Mouse (Mus musculus) embryonic facial prominence, embryonic 11.5 days (tissue): ENCODE measurements at regions not wholly inside any gene's neighbourhood (a gene's known extent, or its start where the extent isn't known, plus 50 kb on each side); places are given as distances from the start of the nearest gene placed in this dataset.

Source experiments
- ATAC-seq: fragments of 200-750 bp; cut with Nextera tagmentation; replicated peaks from 2 replicates; pipeline ENCODE4 v1.8.0; 2017; ENCODE audit warnings: low read depth; ENCODE audit not compliant: insufficient number of reproducible peaks, low FRiP score, low TSS enrichment
- DNase-seq: peaks from one replicate; pipeline ENCODE4 v3.0.0-alpha.2; 2015; ENCODE audit warnings: low spot score
- H3K27ac ChIP-seq: fragments of 300-500 bp; sonication (generic); replicated peaks from 2 replicates; pipeline ENCODE4 v1.5.1; 2014; ENCODE audit warnings: mild to moderate bottlenecking, low read depth, low read length, control low read depth
- H3K27me3 ChIP-seq: fragments of 300-500 bp; sonication (generic); 2 replicates; pipeline ENCODE4 v1.6.1; 2014; ENCODE audit warnings: mild to moderate bottlenecking, low read length, moderate library complexity, mixed read lengths; ENCODE audit not compliant: control insufficient read depth, insufficient read depth
- H3K36me3 ChIP-seq: fragments of 300-500 bp; sonication (generic); replicated peaks from 2 replicates; pipeline ENCODE4 v1.6.1; 2014; ENCODE audit warnings: low read depth, mild to moderate bottlenecking, low read length, moderate library complexity, mixed read lengths; ENCODE audit not compliant: control insufficient read depth, insufficient read depth
- H3K4me1 ChIP-seq: fragments of 300-500 bp; sonication (generic); 2 replicates; pipeline ENCODE4 v1.6.1; 2014; ENCODE audit warnings: low read length, mixed read lengths; ENCODE audit not compliant: control insufficient read depth, insufficient read depth
- H3K4me2 ChIP-seq: fragments of 300-500 bp; sonication (generic); 2 replicates; pipeline ENCODE4 v1.6.1; 2014; ENCODE audit warnings: low read depth, mild to moderate bottlenecking, control low read depth, low read length, moderate library complexity
- H3K4me3 ChIP-seq: fragments of 300-500 bp; sonication (generic); 2 replicates; pipeline ENCODE4 v1.5.1; 2014; ENCODE audit warnings: low read depth, low read length, control low read depth
- H3K9ac ChIP-seq: fragments of 300-500 bp; sonication (generic); replicated peaks from 2 replicates; pipeline ENCODE4 v1.6.1; 2014; ENCODE audit warnings: mild to moderate bottlenecking, control low read depth, low read length
- H3K9me3 ChIP-seq: fragments of 300-500 bp; sonication (generic); replicated peaks from 2 replicates; pipeline ENCODE4 v1.6.1; 2016; ENCODE audit warnings: mild to moderate bottlenecking, low read length, inconsistent platforms, mixed read lengths; ENCODE audit not compliant: control insufficient read depth
- WGBS: fragments of 180-500 bp; shearing (Covaris S2); extraction: QIAGEN DNeasy Blood & Tissue Kit; methylation state at CpG from one replicate; pipeline ENCODE4 v1.1.7; 2014; 5-methylcytosine and 5-hydroxymethylcytosine counted together

DNA sequence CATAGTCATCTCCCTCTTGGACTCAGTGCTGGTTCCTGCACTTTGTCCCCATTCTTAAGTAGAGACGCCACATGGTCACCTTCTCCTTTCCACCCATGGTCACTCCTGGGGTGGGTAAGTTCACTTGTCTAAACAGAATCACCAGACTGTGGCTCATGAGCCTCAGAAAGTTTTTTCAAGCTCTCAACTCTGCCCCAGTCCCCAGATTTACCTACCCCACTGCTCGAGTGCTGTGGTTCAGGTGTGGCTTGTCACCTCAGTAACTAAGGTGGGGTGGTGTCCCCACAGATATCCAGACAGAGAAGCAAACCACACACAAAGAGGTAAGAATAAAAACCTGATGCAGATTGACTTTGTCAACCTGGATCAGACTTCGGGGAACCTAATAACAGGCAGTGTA lies 87.6 kb downstream of the Rpl10-ps3 start:
- WGBS, result 75% methylated on average over 3 of the region's 3 CpGs
- Histone ChIP-seq H3K4me2 (no peak overlapping the region), H3K9me3 (no peaks in the 10 kb centered on the region), H3K4me1 (no peaks in the 10 kb centered on the region), H3K36me3 (no peaks in the 10 kb centered on the region), H3K4me3 (no peak overlapping the region), H3K9ac (no peak overlapping the region), H3K27ac (no peak overlapping the region), H3K27me3 (no peaks in the 10 kb centered on the region)
- ATAC-seq (no peak), DNase-seq (no peak)

DNA sequence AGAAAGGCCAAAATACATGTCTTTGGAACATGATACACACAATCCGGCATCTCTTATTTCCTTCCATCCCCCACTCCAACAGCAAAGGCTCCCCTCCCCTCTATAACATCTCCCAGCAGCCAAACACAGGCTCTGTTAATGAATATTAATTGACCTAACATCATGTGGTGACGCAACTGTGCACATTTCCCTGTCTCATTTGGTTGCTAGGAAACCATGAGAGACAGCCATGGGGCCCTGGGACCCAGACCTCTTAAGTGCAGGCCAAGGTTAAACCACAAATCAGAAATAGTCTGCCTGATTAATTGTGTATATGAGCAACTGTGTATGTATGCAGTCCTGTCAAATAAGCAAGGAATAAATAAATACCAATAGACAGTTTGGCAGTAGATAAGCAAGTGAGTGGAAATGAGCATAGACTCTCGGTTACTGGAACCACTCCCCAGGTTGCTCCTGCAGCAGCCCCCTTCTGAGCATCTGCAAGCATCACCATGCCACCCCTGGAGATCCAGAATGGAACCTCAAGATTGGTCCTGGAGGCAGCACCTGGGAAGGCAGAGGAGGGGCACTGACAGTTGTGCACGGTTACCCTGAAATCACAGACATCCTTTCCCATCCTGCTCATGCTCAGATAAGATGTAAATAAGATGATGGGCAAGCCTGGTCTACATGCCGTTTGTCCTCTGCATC lies 99.6 kb downstream of the Rpl10-ps3 start:
- H3K4me2 ChIP-seq, result no peak overlapping the region
- H3K4me3 ChIP-seq, result no peak overlapping the region
- H3K4me1 ChIP-seq, result no peaks in the 10 kb centered on the region
- H3K27ac ChIP-seq, result no peak overlapping the region
- H3K27me3 ChIP-seq, result no peaks in the 10 kb centered on the region
- DNase-seq (peak; percentile 46), ATAC-seq (no peak; the same call in 1 of the 2 replicates)
- no peak overlapping the region for H3K9ac ChIP-seq
- H3K9me3 ChIP-seq, result no peaks in the 10 kb centered on the region
- no peaks in the 10 kb centered on the region for H3K36me3 ChIP-seq
- 63% methylated on average over 5 of the region's 5 CpGs for WGBS

DNA sequence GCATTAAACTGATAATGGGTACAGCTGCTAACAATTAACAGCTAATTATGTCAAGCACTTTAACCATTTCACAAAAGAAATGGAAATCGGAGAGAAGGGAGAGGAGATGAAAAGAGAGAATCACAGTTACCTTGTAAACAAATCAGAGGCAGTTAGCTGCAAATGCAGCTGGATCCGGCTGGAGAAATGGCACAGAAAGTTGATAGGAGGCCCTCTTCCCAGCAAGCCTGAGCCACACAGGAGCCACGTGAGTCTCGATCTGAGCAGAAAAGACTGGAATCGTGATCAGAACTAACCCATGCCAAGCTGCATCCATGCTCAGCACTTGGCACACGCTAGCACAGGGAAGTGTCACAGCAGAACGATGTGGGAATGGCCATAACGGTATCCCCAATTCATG lies 103.8 kb downstream of the Rpl10-ps3 start:
- no peak overlapping the region for H3K9ac ChIP-seq
- no peaks in the 10 kb centered on the region for H3K9me3 ChIP-seq
- 41% methylated on average over 8 of the region's 8 CpGs for whole genome bisulfite sequencing
- no peak overlapping the region for H3K27ac ChIP-seq
- H3K4me1 ChIP-seq, result no peaks in the 10 kb centered on the region
- peak; percentile 27 for DNase-seq
- H3K4me2 ChIP-seq, result no peak overlapping the region
- H3K36me3 ChIP-seq, result no peaks in the 10 kb centered on the region
- H3K4me3 ChIP-seq, result no peak overlapping the region
- no peaks in the 10 kb centered on the region for H3K27me3 ChIP-seq
- no peak for ATAC-seq

DNA sequence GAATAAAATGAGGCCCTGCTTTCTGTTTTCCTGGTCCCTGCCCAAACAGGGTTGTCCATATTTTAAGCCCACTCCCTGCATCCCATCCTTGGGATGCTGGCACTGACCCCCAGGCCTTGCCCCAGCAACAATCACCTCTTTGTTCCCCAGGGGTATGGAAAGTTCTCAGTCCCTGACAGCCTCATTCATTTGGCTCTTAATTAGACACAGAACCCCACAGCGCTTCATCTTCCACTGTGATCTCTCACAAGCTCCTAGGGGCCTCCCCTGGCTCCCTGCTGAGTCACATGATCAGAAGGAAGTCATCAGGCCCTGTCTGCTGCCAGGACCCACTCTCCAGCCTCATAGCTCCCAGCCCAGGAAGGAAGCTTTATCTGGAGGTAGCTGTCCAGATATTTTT lies 108.9 kb downstream of the Rpl10-ps3 start:
- H3K27ac ChIP-seq, result no peak overlapping the region
- no peak overlapping the region for H3K9ac ChIP-seq

DNA sequence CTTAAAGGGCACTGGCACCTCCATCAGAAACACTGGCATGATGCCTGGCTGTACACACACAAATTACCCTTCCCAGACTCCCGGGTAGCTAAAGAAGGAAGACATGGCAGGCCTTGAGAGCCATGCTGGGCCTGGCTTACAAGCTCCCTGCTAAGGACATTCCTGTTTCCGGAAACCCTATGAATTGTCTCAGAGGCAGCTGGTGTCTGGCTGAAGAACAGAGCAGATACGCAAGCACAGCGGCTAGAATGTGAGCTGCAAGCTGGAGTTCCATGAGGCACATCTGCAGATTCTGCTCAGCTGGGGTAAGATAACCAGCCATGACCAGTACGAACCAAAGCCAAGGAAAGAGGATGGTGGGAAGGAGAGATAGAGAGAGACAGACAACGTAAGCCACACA lies 110.1 kb downstream of the Rpl10-ps3 start:
- WGBS, result 90% methylated on average over 6 of the region's 6 CpGs
- no peak overlapping the region for H3K9ac ChIP-seq
- no peak overlapping the region for H3K4me2 ChIP-seq

More for the DNA sequence above, 108.9 kb downstream of the Rpl10-ps3 start:
- Histone ChIP-seq H3K4me2 (no peak overlapping the region), H3K4me3 (no peak overlapping the region), H3K27me3 (no peaks in the 10 kb centered on the region), H3K9me3 (no peaks in the 10 kb centered on the region), H3K4me1 (no peaks in the 10 kb centered on the region), H3K36me3 (no peaks in the 10 kb centered on the region)
- 31% methylated on average over 1 of the region's 1 CpGs for WGBS
- no peak for ATAC-seq
- peak; percentile 49 for DNase-seq

DNA sequence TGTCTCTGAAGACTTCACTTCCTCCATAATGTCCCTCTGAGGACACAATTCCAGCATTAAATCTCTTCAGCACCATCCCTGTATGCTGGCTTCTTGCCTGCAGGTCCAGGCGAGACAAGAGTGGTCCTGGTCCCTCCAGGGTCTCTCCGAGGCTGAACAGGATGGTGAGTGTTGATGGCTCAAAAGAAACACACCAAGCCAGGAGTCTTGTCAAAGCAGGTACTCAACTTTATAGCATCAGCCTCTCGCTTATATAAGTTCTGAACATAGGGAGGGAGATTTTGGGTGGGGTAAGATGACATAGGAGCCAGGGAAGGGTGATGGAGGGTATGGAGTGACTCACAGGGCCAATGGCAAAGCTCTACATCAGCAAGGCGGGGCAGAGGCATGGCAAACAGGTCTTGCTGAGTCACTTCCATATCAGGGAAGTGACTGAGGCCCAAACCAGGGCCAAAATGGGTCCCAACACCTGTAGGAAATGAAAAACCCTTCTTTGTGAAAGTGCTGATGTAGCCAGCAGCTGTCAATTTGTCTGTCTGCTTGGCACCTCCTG lies 111.7 kb downstream of the Rpl10-ps3 start:
- Histone ChIP-seq H3K27ac (no peak overlapping the region), H3K9me3 (no peaks in the 10 kb centered on the region), H3K4me2 (no peak overlapping the region), H3K4me3 (no peak overlapping the region), H3K27me3 (no peaks in the 10 kb centered on the region), H3K4me1 (no peaks in the 10 kb centered on the region), H3K36me3 (no peaks in the 10 kb centered on the region), H3K9ac (no peak overlapping the region)
- WGBS, result 86% methylated on average over 4 of the region's 4 CpGs
- ATAC-seq (no peak), DNase-seq (no peak)

More for the DNA sequence above, 110.1 kb downstream of the Rpl10-ps3 start:
- Histone ChIP-seq H3K4me3 (no peak overlapping the region), H3K27me3 (no peaks in the 10 kb centered on the region), H3K36me3 (no peaks in the 10 kb centered on the region), H3K27ac (no peak overlapping the region), H3K4me1 (no peaks in the 10 kb centered on the region), H3K9me3 (no peaks in the 10 kb centered on the region)
- DNase-seq, result no peak
- no peak for ATAC-seq

DNA sequence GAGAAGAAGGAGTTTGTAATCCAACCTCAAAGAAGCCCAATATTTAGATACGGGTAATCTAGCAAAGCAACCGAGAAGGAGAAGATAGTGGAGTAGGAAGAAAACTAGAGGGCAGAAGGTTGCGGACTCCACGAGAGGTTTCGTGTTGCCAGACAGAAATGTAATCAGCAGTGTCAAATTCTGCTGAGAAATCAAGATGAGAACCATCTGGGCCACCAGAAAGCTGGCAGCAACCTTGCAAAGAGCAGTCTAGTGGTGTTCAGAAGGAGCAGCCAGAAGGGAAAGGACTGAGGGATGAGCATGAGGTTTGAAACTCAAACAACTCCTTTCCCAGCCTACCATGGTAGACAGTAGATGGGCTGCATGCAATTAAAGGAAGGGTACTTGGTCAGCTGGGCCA lies 134.3 kb downstream of the Rpl10-ps3 start:
- H3K9ac ChIP-seq, result no peak overlapping the region
- 48% methylated on average over 5 of the region's 5 CpGs for WGBS

DNA sequence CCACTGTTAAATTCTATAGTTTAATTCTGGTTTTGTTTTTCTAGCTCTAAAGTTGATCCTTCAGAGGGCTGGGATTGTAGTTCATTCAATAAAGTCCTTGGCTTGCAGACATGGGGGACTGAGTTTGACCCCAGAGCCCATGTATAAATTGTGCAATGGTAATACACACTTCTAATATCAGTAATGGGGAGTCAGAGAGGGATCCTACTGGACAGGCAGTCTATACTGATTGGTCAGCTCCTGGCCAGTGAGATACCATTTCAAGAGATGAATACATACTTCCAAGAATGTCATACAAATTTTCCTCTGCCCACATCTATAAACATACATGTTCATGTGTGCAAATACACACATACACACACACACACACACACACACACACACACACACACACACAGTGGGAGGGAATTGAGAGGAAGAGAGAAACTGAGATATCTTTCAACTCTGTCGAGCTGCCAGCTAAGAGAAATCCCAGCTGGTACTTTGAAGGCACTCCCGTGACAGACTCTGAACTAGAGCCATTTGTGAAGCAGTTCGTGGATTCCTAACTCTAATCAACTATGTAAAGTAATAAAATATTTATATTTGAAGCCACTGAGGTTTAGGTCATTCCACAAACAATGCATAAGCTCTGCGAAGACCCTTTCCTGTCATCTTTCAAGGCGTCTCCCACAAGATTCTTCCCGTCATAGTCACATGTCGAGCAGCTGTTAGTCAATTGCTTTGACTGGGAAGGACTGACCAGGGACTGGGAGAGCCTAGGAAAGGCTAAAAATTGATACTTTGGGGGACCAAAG lies 145.1 kb downstream of the Rpl10-ps3 start:
- Histone ChIP-seq H3K4me3 (no peak overlapping the region), H3K27me3 (no peaks in the 10 kb centered on the region), H3K4me2 (no peak overlapping the region), H3K9ac (no peak overlapping the region), H3K36me3 (no peaks in the 10 kb centered on the region), H3K27ac (no peak overlapping the region), H3K9me3 (no peaks in the 10 kb centered on the region), H3K4me1 (no peaks in the 10 kb centered on the region)
- ATAC-seq, result no peak
- 81% methylated on average over 7 of the region's 7 CpGs for WGBS
- no peak for DNase-seq

More for the DNA sequence above, 134.3 kb downstream of the Rpl10-ps3 start:
- no peaks in the 10 kb centered on the region for H3K4me1 ChIP-seq
- no peak for ATAC-seq
- no peak for DNase-seq
- H3K27ac ChIP-seq, result no peak overlapping the region
- H3K4me3 ChIP-seq, result no peak overlapping the region
- no peak overlapping the region for H3K4me2 ChIP-seq
- H3K27me3 ChIP-seq, result no peaks in the 10 kb centered on the region
- no peaks in the 10 kb centered on the region for H3K36me3 ChIP-seq
- no peaks in the 10 kb centered on the region for H3K9me3 ChIP-seq
